Mouse (Mus musculus): ENCODE measurements at regions not wholly inside any gene's neighbourhood (a gene's known extent, or its start where the extent isn't known, plus 50 kb on each side); places are given as distances from the start of the nearest gene placed in this dataset.

DNA sequence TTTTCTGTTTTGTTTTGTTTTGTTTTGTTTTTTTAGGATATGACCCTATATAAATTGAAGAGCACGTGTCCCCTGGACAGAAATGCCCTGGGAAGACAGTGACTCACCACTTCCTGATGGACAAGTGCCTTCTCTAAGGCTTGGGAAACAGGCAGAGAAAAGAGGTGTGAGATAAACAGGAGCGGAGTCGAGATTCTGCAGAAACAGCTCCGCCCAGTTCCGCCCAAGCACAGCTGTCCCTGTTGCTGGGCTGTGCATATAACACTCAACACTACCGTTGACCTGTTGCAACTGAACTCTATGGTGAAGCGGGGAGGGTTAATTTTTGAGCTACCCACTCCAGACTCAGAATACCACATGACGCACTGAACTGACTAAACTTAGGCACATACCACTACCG lies 152.8 kb downstream of the Cartpt start:
- no peaks in the 10 kb centered on the region for H3K36me3 ChIP-seq (ENCODE audit: insufficient read depth, low read length)
- no peak overlapping the region for H3K4me2 ChIP-seq (ENCODE audit: low read length)
- 82% methylated on average over 9 of the region's 9 CpGs for WGBS
- no peaks in the 10 kb centered on the region for H3K27me3 ChIP-seq (ENCODE audit: insufficient read depth, low read length)
- no peak for TF ChIP-seq CTCF (IDR thresholded peaks at IDR 0.05; ENCODE audit: low read depth)
- DNase-seq (ENCODE audit: low spot score), result no peak
- ATAC-seq (replicated peaks; ENCODE audit: low FRiP score, low read depth), result no peak
- 0 out of 2 replicates have a peak, but pooled peaks cover 4% of the 10 kb centered on the region for H3K4me1 ChIP-seq (replicated peaks; ENCODE audit: insufficient read depth, low read length)
- no peaks in the 10 kb centered on the region for H3K9me3 ChIP-seq (replicated peaks; ENCODE audit: low read length)
- H3K27ac ChIP-seq, result no peak overlapping the region
- H3K4me3 ChIP-seq (replicated peaks; ENCODE audit: low read depth, low read length), result no peak overlapping the region
- H3K9ac ChIP-seq (ENCODE audit: low read depth, low read length), result no peak overlapping the region

DNA sequence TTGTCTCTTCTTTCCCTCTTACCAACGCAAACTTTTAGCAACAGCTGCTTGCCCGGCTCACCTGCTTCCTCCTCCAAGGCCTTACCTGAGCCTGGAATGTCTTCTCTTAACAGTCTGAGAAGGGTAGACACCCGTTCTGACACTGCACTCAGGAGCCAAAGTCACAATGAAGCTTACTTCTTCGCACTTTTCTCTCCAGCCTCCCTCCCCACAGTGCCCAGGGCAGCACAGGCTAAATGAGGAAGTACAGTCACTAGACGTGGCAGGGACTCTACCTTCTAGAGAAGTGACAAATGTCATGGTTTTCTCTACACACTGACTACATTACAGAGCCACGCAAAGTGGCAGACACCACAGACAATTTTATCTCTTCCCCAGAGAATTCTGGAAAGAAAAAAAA lies 155.4 kb downstream of the Cartpt start:
- no peak for TF ChIP-seq CTCF (IDR thresholded peaks at IDR 0.05; ENCODE audit: low read depth)
- no peak for ATAC-seq (replicated peaks; ENCODE audit: low FRiP score, low read depth)
- Histone ChIP-seq H3K36me3 (ENCODE audit: insufficient read depth, low read length) (no peaks in the 10 kb centered on the region), H3K4me2 (ENCODE audit: low read length) (no peak overlapping the region), H3K9me3 (replicated peaks; ENCODE audit: low read length) (no peaks in the 10 kb centered on the region), H3K4me1 (replicated peaks; ENCODE audit: insufficient read depth, low read length) (0 out of 2 replicates have a peak, but pooled peaks cover 4% of the 10 kb centered on the region), H3K4me3 (replicated peaks; ENCODE audit: low read depth, low read length) (no peak overlapping the region), H3K27me3 (ENCODE audit: insufficient read depth, low read length) (no peaks in the 10 kb centered on the region), H3K9ac (ENCODE audit: low read depth, low read length) (no peak overlapping the region), H3K27ac (no peak overlapping the region)
- WGBS, result 89% methylated on average over 6 of the region's 6 CpGs
- DNase-seq (ENCODE audit: low spot score), result no peak

DNA sequence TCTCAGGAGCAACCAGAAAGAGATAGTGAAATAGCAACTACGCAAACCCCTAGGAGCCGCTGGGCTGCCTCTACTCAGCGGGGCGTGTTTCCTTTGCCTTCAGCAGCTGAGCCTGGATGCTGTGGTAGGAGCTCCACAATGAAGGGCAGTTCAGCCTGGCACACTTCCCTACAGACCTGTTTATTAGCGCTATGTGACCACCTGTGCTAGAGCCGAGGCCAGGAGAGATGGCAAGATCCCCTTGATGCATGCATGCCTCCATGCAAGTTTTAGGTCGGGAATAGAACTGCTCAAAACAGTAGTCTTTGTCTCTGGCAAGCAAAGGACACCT lies 156.1 kb downstream of the Cartpt start:
- no peak overlapping the region for H3K9ac ChIP-seq (ENCODE audit: low read depth, low read length)
- H3K27me3 ChIP-seq (ENCODE audit: insufficient read depth, low read length), result no peaks in the 10 kb centered on the region
- no peak overlapping the region for H3K4me3 ChIP-seq (replicated peaks; ENCODE audit: low read depth, low read length)
- no peak for TF ChIP-seq CTCF (IDR thresholded peaks at IDR 0.05; ENCODE audit: low read depth)
- no peak overlapping the region for H3K27ac ChIP-seq
- ATAC-seq (replicated peaks; ENCODE audit: low FRiP score, low read depth) (no peak), DNase-seq (ENCODE audit: low spot score) (no peak)
- no peaks in the 10 kb centered on the region for H3K9me3 ChIP-seq (replicated peaks; ENCODE audit: low read length)
- H3K4me1 ChIP-seq (replicated peaks; ENCODE audit: insufficient read depth, low read length), result 0 out of 2 replicates have a peak, but pooled peaks cover 4% of the 10 kb centered on the region
- no peak overlapping the region for H3K4me2 ChIP-seq (ENCODE audit: low read length)
- H3K36me3 ChIP-seq (ENCODE audit: insufficient read depth, low read length), result no peaks in the 10 kb centered on the region
- 79% methylated on average over 7 of the region's 7 CpGs for WGBS

DNA sequence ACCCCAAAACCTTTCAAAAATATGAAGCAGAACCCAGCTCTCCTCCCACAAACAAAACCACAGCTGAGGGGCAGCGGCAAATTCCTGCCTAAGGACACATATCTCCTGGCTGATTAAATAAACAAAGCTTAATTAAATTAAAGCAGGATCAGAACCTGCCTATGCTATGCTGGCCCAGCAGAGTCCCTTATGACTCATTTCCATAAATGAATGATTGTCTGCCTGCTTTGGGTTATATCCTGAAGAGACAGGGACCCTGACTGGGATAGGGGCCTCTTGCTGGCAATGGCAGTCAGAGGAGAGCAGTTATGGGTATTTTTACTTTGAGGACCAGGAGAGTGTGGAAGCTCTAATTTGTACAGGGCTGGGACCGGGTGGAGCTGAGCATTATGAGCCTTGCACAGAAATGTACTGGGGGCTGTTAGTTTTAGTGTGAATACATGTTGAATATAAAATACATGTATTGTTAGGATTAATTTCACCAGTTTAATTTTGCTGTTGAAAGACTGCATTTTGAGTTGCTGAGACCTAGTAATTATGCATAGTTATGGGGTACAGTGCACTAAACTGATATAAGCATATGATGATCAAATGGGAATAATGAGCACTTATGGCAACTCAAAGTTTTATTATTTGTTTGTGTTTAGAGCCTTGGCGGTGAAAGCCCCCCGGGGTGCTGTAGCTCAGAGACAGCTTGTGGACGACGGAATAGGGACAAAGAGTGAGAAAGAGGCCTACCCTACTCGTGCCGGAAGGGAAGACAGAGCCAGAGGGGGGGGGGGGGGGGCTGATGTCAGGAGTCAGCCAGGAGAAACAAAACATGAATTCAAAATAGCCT lies 156.7 kb downstream of the Cartpt start:
- 0 out of 2 replicates have a peak, but pooled peaks cover 4% of the 10 kb centered on the region for H3K4me1 ChIP-seq (replicated peaks; ENCODE audit: insufficient read depth, low read length)
- no peak overlapping the region for H3K9ac ChIP-seq (ENCODE audit: low read depth, low read length)
- no peak overlapping the region for H3K4me2 ChIP-seq (ENCODE audit: low read length)
- ATAC-seq (replicated peaks; ENCODE audit: low FRiP score, low read depth), result no peak
- no peaks in the 10 kb centered on the region for H3K27me3 ChIP-seq (ENCODE audit: insufficient read depth, low read length)
- H3K36me3 ChIP-seq (ENCODE audit: insufficient read depth, low read length), result no peaks in the 10 kb centered on the region
- DNase-seq (ENCODE audit: low spot score), result no peak
- no peak overlapping the region for H3K27ac ChIP-seq
- TF ChIP-seq CTCF (IDR thresholded peaks at IDR 0.05; ENCODE audit: low read depth), result no peak
- 49% methylated on average over 8 of the region's 8 CpGs for WGBS
- H3K9me3 ChIP-seq (replicated peaks; ENCODE audit: low read length), result no peaks in the 10 kb centered on the region
- no peak overlapping the region for H3K4me3 ChIP-seq (replicated peaks; ENCODE audit: low read depth, low read length)

DNA sequence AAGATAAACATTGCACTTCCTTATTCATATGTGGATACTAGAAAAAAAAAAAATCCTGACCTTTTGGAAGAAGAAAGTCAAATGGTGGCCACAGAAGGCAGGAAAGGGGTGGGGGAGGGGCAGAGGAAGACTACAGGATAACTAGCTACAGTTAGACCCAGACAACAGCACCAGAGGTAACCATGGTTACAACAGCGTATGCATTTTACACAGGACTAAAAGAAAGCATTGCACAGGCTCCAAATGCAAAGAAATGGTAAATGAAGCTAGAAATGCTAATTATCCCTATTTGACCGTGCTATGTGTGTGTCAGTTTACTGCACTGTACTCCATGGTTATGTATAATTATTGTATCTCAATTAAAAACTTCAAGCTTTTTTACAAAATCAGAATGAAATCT lies 158.4 kb downstream of the Cartpt start:
- no peaks in the 10 kb centered on the region for H3K36me3 ChIP-seq (ENCODE audit: insufficient read depth, low read length)
- no peak for DNase-seq (ENCODE audit: low spot score)
- H3K4me2 ChIP-seq (ENCODE audit: low read length), result no peak overlapping the region
- TF ChIP-seq CTCF (IDR thresholded peaks at IDR 0.05; ENCODE audit: low read depth), result no peak
- no peak overlapping the region for H3K4me3 ChIP-seq (replicated peaks; ENCODE audit: low read depth, low read length)
- WGBS, result 84% methylated on average over 2 of the region's 2 CpGs
- ATAC-seq (replicated peaks; ENCODE audit: low FRiP score, low read depth), result no peak
- H3K9me3 ChIP-seq (replicated peaks; ENCODE audit: low read length), result no peaks in the 10 kb centered on the region
- H3K27me3 ChIP-seq (ENCODE audit: insufficient read depth, low read length), result no peaks in the 10 kb centered on the region
- H3K4me1 ChIP-seq (replicated peaks; ENCODE audit: insufficient read depth, low read length), result 0 out of 2 replicates have a peak, but pooled peaks cover 4% of the 10 kb centered on the region
- H3K9ac ChIP-seq (ENCODE audit: low read depth, low read length), result no peak overlapping the region
- H3K27ac ChIP-seq, result no peak overlapping the region

DNA sequence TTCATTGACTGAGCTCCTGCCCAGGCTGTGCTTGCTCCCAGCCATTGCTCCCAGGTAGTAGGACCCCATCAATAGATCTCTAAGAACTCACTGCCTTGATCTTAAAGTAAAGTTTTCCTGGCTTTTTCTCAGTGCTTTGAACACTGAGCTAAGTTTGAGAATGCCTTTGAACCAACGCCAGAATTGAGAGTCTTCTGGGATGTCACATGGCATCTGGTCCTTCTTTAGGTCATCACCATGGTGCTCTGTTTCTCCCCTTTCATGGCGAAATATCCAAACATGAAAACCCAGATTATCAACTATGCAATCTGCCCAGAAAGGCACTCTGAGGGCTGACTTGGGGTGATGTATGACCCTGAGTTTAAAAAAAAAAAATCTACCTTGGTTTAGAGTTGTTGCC lies 158.9 kb downstream of the Cartpt start:
- Histone ChIP-seq H3K4me3 (replicated peaks; ENCODE audit: low read depth, low read length) (no peak overlapping the region), H3K9me3 (replicated peaks; ENCODE audit: low read length) (no peaks in the 10 kb centered on the region), H3K36me3 (ENCODE audit: insufficient read depth, low read length) (no peaks in the 10 kb centered on the region), H3K4me1 (replicated peaks; ENCODE audit: insufficient read depth, low read length) (0 out of 2 replicates have a peak, but pooled peaks cover 4% of the 10 kb centered on the region), H3K27ac (no peak overlapping the region), H3K9ac (ENCODE audit: low read depth, low read length) (no peak overlapping the region), H3K27me3 (ENCODE audit: insufficient read depth, low read length) (no peaks in the 10 kb centered on the region), H3K4me2 (ENCODE audit: low read length) (no peak overlapping the region)
- no peak for DNase-seq (ENCODE audit: low spot score)
- no peak for TF ChIP-seq CTCF (IDR thresholded peaks at IDR 0.05; ENCODE audit: low read depth)
- 48% methylated on average over 2 of the region's 2 CpGs for WGBS
- ATAC-seq (replicated peaks; ENCODE audit: low FRiP score, low read depth), result no peak

All from kidney, postnatal 0 days (tissue).